Mouse (Mus musculus): ENCODE measurements around the gene Ganc. TPM values are rescaled to one million over a fixed set of nuclear protein-coding genes. Genes with fewer than 3 reads are reported as not detected.

The Ganc gene
- 6.8 and 8.2 TPM in 2 replicates for polyA plus RNA-seq (2015; fragmentation: Nextera tagmentation; extraction: Ambion mirVana)

DNA sequence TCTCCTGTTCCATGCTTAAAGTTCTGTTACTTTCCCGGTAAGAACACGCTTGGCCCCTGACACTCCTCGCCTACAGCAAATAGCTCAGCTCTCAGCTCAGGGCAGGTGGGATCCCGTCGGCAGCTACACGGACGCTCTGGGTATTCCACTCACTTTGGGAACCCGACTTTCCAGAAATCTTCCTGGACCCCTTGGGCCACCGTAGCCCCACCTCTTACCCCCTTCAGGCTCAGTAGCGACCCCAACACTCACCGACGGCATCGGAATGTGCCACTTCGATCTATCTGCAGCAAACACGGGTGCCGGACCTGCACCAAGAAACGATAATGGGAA lies at the start of gene Ganc:
Gene Ganc (plus strand): TSS at position 244 of the 333 bp plus-strand sequence.
- WGBS (ENCODE audit: insufficient replicate concordance), result 0% methylated on average over 17 of the region's 17 CpGs
- peak within 1 kb of the TSS; percentile 80 for H3K9ac ChIP-seq (replicated peaks)
- DNase-seq, result no peak
- peak; percentile 59 for ATAC-seq
- peak within 1 kb of the TSS; percentile 76 for H3K4me3 ChIP-seq (ENCODE audit: low read depth, low read length)
- no peaks in the 10 kb centered on the region for H3K27me3 ChIP-seq (ENCODE audit: insufficient read depth, low read length)
- no peaks in the 10 kb centered on the region for H3K9me3 ChIP-seq (ENCODE audit: low read length)
- H3K4me2 ChIP-seq (ENCODE audit: low read depth, low read length), result peak within 1 kb of the TSS; percentile 73
- peaks cover 4% of the 10 kb centered on the region; the same call in 1 of the 2 replicates for H3K36me3 ChIP-seq (replicated peaks; ENCODE audit: insufficient read depth, low read length)
- H3K27ac ChIP-seq (ENCODE audit: low read depth), result peak within 1 kb of the TSS; percentile 99
- peaks cover 16% of the 10 kb centered on the region for H3K4me1 ChIP-seq (ENCODE audit: insufficient read depth)
- TF ChIP-seq CTCF (IDR thresholded peaks at IDR 0.05; ENCODE audit: low read depth) (0 out of 2 replicates have a peak, but pooled peaks have one; percentile 7), EP300 (IDR thresholded peaks at IDR 0.05; ENCODE audit: low read depth) (no peak)

DNA sequence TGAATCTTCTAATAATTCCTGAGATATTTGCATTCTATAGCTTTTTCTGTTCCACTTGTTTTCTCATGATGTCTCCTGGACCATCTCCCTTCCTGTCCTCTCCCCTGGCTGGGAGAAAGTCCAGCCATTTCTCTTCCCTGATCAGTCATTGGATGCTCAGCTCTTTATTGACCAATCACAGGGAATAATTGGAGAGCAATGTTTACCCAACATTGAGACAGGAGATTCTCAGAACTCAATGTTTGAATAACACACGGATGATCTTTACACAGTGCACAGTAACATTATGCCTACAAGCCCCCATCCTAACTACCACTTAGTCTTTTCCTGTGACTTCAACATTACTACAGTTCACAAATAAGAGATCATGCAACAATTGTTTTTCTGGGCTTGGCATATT lies 43.3 kb upstream of the Ganc start:
- Histone ChIP-seq H3K27ac (ENCODE audit: low read depth) (peak overlapping the region; percentile 23; the same call in 1 of the 2 replicates), H3K4me1 (ENCODE audit: insufficient read depth) (no peaks in the 10 kb centered on the region), H3K27me3 (ENCODE audit: insufficient read depth, low read length) (no peaks in the 10 kb centered on the region), H3K4me3 (ENCODE audit: low read depth, low read length) (no peak overlapping the region), H3K9me3 (ENCODE audit: low read length) (no peaks in the 10 kb centered on the region), H3K36me3 (replicated peaks; ENCODE audit: insufficient read depth, low read length) (peaks cover 33% of the 10 kb centered on the region), H3K4me2 (ENCODE audit: low read depth, low read length) (no peak overlapping the region), H3K9ac (replicated peaks) (no peak overlapping the region)
- DNase-seq (no peak), ATAC-seq (peak; percentile 93)
- TF ChIP-seq CTCF (IDR thresholded peaks at IDR 0.05; ENCODE audit: low read depth) (no peak), EP300 (IDR thresholded peaks at IDR 0.05; ENCODE audit: low read depth) (no peak)
- WGBS (ENCODE audit: insufficient replicate concordance), result 63% methylated on average over 1 of the region's 1 CpGs

DNA sequence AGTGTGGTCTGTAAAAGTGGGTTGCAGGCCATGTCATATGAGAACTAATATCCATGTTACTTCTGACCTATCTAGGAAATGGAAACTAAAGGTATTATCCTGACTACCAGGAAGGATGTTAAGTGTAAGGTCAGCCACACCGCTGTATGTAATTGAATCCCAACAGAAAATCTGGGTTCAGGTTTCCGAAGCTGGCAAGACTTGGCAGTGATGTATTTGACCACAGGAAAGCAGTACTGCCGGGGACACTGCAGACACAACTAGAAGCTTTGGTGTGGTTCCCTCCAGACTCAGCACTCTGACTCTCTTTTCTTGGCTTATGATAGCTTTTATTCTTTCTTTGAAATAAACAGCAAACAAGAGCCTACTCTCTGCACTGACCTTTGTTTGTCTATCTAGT lies 37.2 kb upstream of the Ganc start:
- no peak overlapping the region for H3K4me3 ChIP-seq (ENCODE audit: low read depth, low read length)
- H3K4me1 ChIP-seq (ENCODE audit: insufficient read depth), result no peaks in the 10 kb centered on the region
- WGBS (ENCODE audit: insufficient replicate concordance), result 80% methylated on average over 3 of the region's 3 CpGs
- ATAC-seq, result no peak
- H3K9ac ChIP-seq (replicated peaks), result no peak overlapping the region
- no peak for TF ChIP-seq CTCF (IDR thresholded peaks at IDR 0.05; ENCODE audit: low read depth)
- TF ChIP-seq EP300 (IDR thresholded peaks at IDR 0.05; ENCODE audit: low read depth), result no peak
- no peak overlapping the region for H3K27ac ChIP-seq (ENCODE audit: low read depth)
- no peaks in the 10 kb centered on the region for H3K9me3 ChIP-seq (ENCODE audit: low read length)
- peaks cover 62% of the 10 kb centered on the region for H3K36me3 ChIP-seq (replicated peaks; ENCODE audit: insufficient read depth, low read length)
- H3K4me2 ChIP-seq (ENCODE audit: low read depth, low read length), result no peak overlapping the region
- no peak for DNase-seq
- no peaks in the 10 kb centered on the region for H3K27me3 ChIP-seq (ENCODE audit: insufficient read depth, low read length)

DNA sequence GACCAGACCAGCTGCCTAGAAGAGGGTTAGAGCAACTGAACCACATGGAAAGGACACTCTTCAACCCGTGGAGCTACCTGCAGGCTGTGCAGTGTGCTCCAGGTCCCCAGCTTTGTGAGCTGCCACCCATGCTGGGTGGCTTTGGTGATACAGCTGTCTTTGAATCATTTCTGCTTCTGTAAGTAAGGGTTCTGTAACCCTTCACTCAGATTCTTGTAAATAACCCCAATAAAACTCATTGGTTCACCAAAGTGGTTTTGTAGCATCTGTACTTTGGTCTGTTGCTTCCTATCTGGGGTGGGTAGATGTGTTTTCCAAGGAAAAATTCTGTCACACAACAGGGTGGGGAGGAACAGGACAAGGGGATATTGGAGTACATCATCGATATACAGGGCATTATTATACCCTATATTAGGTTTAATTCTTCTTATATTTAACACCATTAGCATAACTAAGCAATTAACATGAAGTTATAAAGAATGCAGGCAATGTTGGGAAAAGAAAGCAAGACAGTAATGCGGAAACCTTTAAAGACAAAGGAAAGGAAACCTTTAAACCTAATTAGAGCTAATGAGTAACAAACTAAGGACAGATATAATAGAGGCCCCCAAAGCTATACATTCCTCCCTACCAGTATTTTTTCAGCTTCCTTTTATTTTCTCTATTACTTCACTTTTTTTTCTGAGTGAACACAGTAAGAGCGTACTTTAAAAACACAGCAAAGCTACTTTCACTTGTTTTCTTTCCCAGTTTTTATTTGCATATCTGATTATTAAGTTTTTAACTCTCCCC lies 36.1 kb upstream of the Ganc start:
- no peak overlapping the region for H3K4me3 ChIP-seq (ENCODE audit: low read depth, low read length)
- H3K27me3 ChIP-seq (ENCODE audit: insufficient read depth, low read length), result no peaks in the 10 kb centered on the region
- peaks cover 64% of the 10 kb centered on the region for H3K36me3 ChIP-seq (replicated peaks; ENCODE audit: insufficient read depth, low read length)
- no peaks in the 10 kb centered on the region for H3K9me3 ChIP-seq (ENCODE audit: low read length)
- WGBS (ENCODE audit: insufficient replicate concordance), result 90% methylated on average over 4 of the region's 4 CpGs
- H3K9ac ChIP-seq (replicated peaks), result no peak overlapping the region
- H3K27ac ChIP-seq (ENCODE audit: low read depth), result no peak overlapping the region
- ATAC-seq (no peak), DNase-seq (no peak)
- TF ChIP-seq CTCF (IDR thresholded peaks at IDR 0.05; ENCODE audit: low read depth) (no peak), EP300 (IDR thresholded peaks at IDR 0.05; ENCODE audit: low read depth) (no peak)
- H3K4me1 ChIP-seq (ENCODE audit: insufficient read depth), result no peaks in the 10 kb centered on the region
- H3K4me2 ChIP-seq (ENCODE audit: low read depth, low read length), result no peak overlapping the region

DNA sequence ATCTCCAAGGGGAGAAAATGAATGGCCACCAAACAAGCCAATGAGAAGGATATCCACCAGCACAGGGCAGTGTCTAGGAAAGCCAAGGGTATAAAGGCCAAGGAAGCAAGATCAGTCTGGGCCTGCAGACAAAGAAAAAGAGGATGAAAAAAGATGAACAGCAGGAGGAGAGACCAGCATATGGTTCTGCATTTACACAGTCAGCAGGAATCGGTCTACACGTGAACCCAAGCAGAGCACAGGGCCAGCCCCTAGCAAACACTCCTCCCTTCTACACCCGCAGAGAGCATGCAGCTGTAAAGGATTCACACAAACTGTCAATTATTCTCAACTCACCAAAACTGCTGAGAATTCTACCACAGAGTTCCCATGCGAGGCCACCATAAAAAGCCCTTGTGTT lies 29.8 kb upstream of the Ganc start:
- no peak overlapping the region for H3K4me3 ChIP-seq (ENCODE audit: low read depth, low read length)

DNA sequence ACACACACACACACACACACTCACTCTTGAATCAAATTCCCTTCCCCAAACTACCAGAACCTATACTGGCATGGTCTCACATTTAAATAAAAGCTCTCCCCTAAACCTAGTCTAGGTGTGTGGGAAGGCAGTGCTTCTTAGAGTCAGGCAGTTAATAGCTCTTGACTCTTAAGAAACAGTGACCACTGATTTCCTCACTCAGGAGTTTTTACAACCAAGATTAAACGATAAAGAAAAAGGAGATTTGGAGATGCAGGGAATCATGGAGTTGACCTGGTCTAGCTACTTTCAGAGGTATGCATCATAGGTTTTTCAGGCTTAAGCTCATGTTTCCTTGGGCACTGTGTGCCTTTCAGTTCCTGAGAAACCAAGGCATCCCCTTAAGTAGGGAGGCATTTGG lies 17.4 kb upstream of the Ganc start:
- DNase-seq, result no peak
- peaks cover 57% of the 10 kb centered on the region for H3K36me3 ChIP-seq (replicated peaks; ENCODE audit: insufficient read depth, low read length)
- H3K27me3 ChIP-seq (ENCODE audit: insufficient read depth, low read length), result no peaks in the 10 kb centered on the region
- no peaks in the 10 kb centered on the region for H3K9me3 ChIP-seq (ENCODE audit: low read length)
- TF ChIP-seq CTCF (IDR thresholded peaks at IDR 0.05; ENCODE audit: low read depth), result no peak
- TF ChIP-seq EP300 (IDR thresholded peaks at IDR 0.05; ENCODE audit: low read depth), result no peak
- no peak overlapping the region for H3K4me2 ChIP-seq (ENCODE audit: low read depth, low read length)
- no peak overlapping the region for H3K27ac ChIP-seq (ENCODE audit: low read depth)
- no peak overlapping the region for H3K4me3 ChIP-seq (ENCODE audit: low read depth, low read length)
- 88% methylated on average over 1 of the region's 1 CpGs for WGBS (ENCODE audit: insufficient replicate concordance)
- H3K4me1 ChIP-seq (ENCODE audit: insufficient read depth), result no peaks in the 10 kb centered on the region
- ATAC-seq, result no peak
- H3K9ac ChIP-seq (replicated peaks), result no peak overlapping the region

More for the DNA sequence above, 29.8 kb upstream of the Ganc start:
- H3K27me3 ChIP-seq (ENCODE audit: insufficient read depth, low read length), result no peaks in the 10 kb centered on the region
- no peak overlapping the region for H3K4me2 ChIP-seq (ENCODE audit: low read depth, low read length)
- peaks cover 66% of the 10 kb centered on the region for H3K36me3 ChIP-seq (replicated peaks; ENCODE audit: insufficient read depth, low read length)
- no peaks in the 10 kb centered on the region for H3K4me1 ChIP-seq (ENCODE audit: insufficient read depth)
- TF ChIP-seq EP300 (IDR thresholded peaks at IDR 0.05; ENCODE audit: low read depth), result no peak
- TF ChIP-seq CTCF (IDR thresholded peaks at IDR 0.05; ENCODE audit: low read depth), result no peak
- no peak for ATAC-seq
- no peak overlapping the region for H3K27ac ChIP-seq (ENCODE audit: low read depth)
- 85% methylated on average over 4 of the region's 4 CpGs for WGBS (ENCODE audit: insufficient replicate concordance)
- no peaks in the 10 kb centered on the region for H3K9me3 ChIP-seq (ENCODE audit: low read length)
- no peak overlapping the region for H3K9ac ChIP-seq (replicated peaks)
- DNase-seq, result no peak
